Mouse (Mus musculus): ENCODE data around the gene Igf2r.

Gene Igf2r

GRCm38 (mm10) chr17:12672285-12672790, 97.1 kb downstream of the Igf2r start:
- no peak for DNase-seq (ENCODE audit: low spot score)

- DNase-seq (ENCODE audit: low spot score), result no peak
Measured at GRCm38 (mm10) chr17:12671029-12671605, 98.3 kb downstream of the Igf2r start.

GRCm38 (mm10) chr17:12669363-12669679, 100.1 kb downstream of the Igf2r start:
- no peak for DNase-seq (ENCODE audit: low spot score)

- no peak for DNase-seq (ENCODE audit: low spot score)
Measured at GRCm38 (mm10) chr17:12668478-12669362, 100.7 kb downstream of the Igf2r start.

GRCm38 (mm10) chr17:12664156-12664555, 105.3 kb downstream of the Igf2r start:
- DNase-seq (ENCODE audit: low spot score), result no peak

- DNase-seq (ENCODE audit: low spot score), result no peak
Measured at GRCm38 (mm10) chr17:12660572-12661260, 108.7 kb downstream of the Igf2r start.

- no peak for DNase-seq (ENCODE audit: low spot score)
Measured at GRCm38 (mm10) chr17:12659233-12659632, 110.2 kb downstream of the Igf2r start.

- no peak for DNase-seq (ENCODE audit: low spot score)
Measured at GRCm38 (mm10) chr17:12658784-12659183, 110.7 kb downstream of the Igf2r start.

GRCm38 (mm10) chr17:12655826-12656225, 113.6 kb downstream of the Igf2r start:
- no peak for DNase-seq (ENCODE audit: low spot score)

- no peak for DNase-seq (ENCODE audit: low spot score)
Measured at GRCm38 (mm10) chr17:12654061-12654460, 115.4 kb downstream of the Igf2r start.

- DNase-seq (ENCODE audit: low spot score), result no peak
Measured at GRCm38 (mm10) chr17:12652604-12653003, 116.9 kb downstream of the Igf2r start.

GRCm38 (mm10) chr17:12645461-12645860, 124.0 kb downstream of the Igf2r start:
- DNase-seq (ENCODE audit: low spot score), result no peak

- DNase-seq (ENCODE audit: low spot score), result no peak
Measured at GRCm38 (mm10) chr17:12641087-12641486, 128.4 kb downstream of the Igf2r start.

- no peak for DNase-seq (ENCODE audit: low spot score)
Measured at GRCm38 (mm10) chr17:12639585-12639984, 129.9 kb downstream of the Igf2r start.

- DNase-seq (ENCODE audit: low spot score), result no peak
Measured at GRCm38 (mm10) chr17:12634814-12635213, 134.7 kb downstream of the Igf2r start.
